Mouse (Mus musculus) neural tube, embryonic 15.5 days (tissue): ENCODE data around the gene Adap1. TPM values are rescaled to one million over a fixed set of nuclear protein-coding genes. Genes with fewer than 3 reads are reported as not detected.

ENCODE experiments used
- ATAC-seq: fragments of 200-750 bp; cut with Nextera tagmentation; 2 replicates; pipeline ENCODE4 v1.8.0; 2017; ENCODE audit warnings: mild to moderate bottlenecking, moderate TSS enrichment, moderate library complexity; ENCODE audit not compliant: low FRiP score
- H3K27ac ChIP-seq: fragments of 300-500 bp; sonication (generic); replicated peaks from 2 replicates; pipeline ENCODE4 v1.5.1; 2015; ENCODE audit warnings: mild to moderate bottlenecking, inconsistent platforms
- H3K27me3 ChIP-seq: fragments of 300-500 bp; sonication (generic); replicated peaks from 2 replicates; pipeline ENCODE4 v1.6.1; 2015; ENCODE audit warnings: inconsistent platforms
- H3K36me3 ChIP-seq: fragments of 300-500 bp; sonication (generic); 2 replicates; pipeline ENCODE4 v1.6.1; 2015; ENCODE audit warnings: inconsistent platforms
- H3K4me1 ChIP-seq: fragments of 300-500 bp; sonication (generic); 2 replicates; pipeline ENCODE4 v1.6.1; 2015; ENCODE audit warnings: inconsistent platforms
- H3K4me2 ChIP-seq: fragments of 300-500 bp; sonication (generic); 2 replicates; pipeline ENCODE4 v1.6.1; 2015; ENCODE audit warnings: inconsistent platforms, mild to moderate bottlenecking, moderate library complexity
- H3K4me3 ChIP-seq: fragments of 300-500 bp; sonication (generic); replicated peaks from 2 replicates; pipeline ENCODE4 v1.5.1; 2015; ENCODE audit warnings: mild to moderate bottlenecking, inconsistent platforms
- H3K9ac ChIP-seq: fragments of 300-500 bp; sonication (generic); replicated peaks from 2 replicates; pipeline ENCODE4 v1.6.1; 2015; ENCODE audit warnings: mild to moderate bottlenecking, inconsistent platforms
- H3K9me3 ChIP-seq: fragments of 300-500 bp; sonication (generic); replicated peaks from 2 replicates; pipeline ENCODE4 v1.6.1; 2016; ENCODE audit warnings: inconsistent platforms
- WGBS: fragments of 180-500 bp; shearing (Covaris S2); methylation state at CpG from one replicate; pipeline ENCODE4 v1.1.7; 2015; ENCODE audit warnings: mixed read lengths; 5-methylcytosine and 5-hydroxymethylcytosine counted together
- polyA plus RNA-seq: library from polyadenylated mRNA; unstranded; fragments of >200 nt; fragmentation: Nextera tagmentation; extraction: Ambion mirVana; gene quantifications from 2 replicates; pipeline ENCODE4 v1.2.1, GENCODE M21; 2015

Adap1 gene
- polyA plus RNA-seq, 1 experiment from 2014 or later = 132 TPM

DNA sequence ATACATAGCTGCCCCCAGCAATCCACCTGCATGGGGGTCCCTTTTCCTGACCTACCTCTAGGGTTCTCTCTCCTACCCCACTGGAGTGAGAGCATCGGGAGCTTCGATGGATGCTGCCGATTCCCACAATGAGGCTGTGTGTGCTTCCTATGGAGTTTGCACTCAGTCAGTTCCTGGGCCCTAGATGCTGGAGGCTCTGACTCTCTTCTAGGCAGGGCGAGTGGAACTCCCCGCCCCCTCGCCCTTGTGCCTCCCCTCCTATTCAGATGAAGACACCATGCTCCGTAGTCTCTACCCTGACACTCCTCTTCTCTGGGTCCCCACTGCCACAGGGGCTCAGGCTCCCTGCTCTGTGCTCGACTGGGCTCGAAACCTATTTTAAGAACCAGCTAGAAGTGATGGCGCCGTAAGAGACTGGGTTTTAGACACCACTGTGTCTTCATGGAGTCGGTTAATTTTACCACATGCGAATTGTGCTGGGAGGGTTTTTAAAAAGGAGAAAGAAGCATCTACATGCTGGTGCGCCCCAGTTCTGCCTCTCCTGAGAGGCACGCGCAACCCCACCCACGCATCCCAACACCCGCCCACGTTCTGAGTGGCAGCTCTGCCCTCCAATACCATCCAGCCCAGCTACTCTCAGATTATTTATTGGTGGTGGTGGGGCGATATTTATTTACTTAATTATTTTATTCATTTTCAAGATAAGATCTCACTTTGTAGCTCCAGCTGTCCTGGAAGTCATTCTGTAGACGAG is 7.5 kb downstream of the Adap1 start:
- ATAC-seq = no peak
- H3K27ac ChIP-seq = no peak overlapping the region
- H3K27me3 ChIP-seq = peaks cover 3% of the 10 kb centered on the region
- peaks cover 5% of the 10 kb centered on the region for H3K4me1 ChIP-seq
- H3K9me3 ChIP-seq = no peaks in the 10 kb centered on the region
- WGBS = 67% methylated on average over 21 of the region's 21 CpGs
- no peak overlapping the region for H3K4me2 ChIP-seq
- H3K9ac ChIP-seq = no peak overlapping the region
- no peaks in the 10 kb centered on the region for H3K36me3 ChIP-seq
- H3K4me3 ChIP-seq = no peak overlapping the region

DNA sequence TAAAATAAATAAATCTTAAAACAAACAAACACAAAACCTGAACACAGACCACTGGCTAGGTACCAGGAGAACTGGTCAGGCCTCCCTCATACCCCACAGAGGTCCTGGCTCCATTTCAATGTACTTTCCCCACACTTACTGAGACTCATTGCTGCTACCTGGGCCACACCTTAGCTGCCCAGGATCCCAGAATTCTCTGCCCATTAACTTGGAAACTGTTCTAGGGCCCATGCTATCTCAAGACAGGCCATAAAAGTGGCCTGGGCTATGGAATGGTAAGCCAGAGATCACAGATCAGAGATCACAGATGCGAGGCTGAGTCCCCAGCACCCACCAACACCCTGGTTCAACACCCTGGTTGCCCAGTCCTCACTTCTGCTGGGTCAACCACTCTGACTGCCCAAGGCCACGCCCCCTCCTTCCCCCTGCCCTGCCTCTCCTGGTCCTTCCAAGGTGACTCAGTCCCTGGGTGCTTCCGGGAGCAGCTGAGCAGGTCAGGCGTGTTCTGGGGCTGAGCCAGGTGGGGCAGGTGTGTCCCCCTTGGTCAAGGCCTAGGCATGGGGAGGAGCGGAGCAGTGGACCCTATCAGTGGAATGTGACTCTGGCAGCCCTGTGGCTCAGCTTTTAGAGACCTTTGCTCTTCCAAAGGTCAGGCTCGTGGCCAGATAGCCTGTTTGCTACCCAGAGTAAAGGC is 8.3 kb downstream of the Adap1 start:
- Histone ChIP-seq H3K4me2 (no peak overlapping the region), H3K27ac (no peak overlapping the region), H3K36me3 (no peaks in the 10 kb centered on the region), H3K4me3 (no peak overlapping the region), H3K4me1 (no peaks in the 10 kb centered on the region), H3K9ac (no peak overlapping the region), H3K9me3 (no peaks in the 10 kb centered on the region), H3K27me3 (no peaks in the 10 kb centered on the region)
- no peak for ATAC-seq
- 84% methylated on average over 6 of the region's 6 CpGs for WGBS

DNA sequence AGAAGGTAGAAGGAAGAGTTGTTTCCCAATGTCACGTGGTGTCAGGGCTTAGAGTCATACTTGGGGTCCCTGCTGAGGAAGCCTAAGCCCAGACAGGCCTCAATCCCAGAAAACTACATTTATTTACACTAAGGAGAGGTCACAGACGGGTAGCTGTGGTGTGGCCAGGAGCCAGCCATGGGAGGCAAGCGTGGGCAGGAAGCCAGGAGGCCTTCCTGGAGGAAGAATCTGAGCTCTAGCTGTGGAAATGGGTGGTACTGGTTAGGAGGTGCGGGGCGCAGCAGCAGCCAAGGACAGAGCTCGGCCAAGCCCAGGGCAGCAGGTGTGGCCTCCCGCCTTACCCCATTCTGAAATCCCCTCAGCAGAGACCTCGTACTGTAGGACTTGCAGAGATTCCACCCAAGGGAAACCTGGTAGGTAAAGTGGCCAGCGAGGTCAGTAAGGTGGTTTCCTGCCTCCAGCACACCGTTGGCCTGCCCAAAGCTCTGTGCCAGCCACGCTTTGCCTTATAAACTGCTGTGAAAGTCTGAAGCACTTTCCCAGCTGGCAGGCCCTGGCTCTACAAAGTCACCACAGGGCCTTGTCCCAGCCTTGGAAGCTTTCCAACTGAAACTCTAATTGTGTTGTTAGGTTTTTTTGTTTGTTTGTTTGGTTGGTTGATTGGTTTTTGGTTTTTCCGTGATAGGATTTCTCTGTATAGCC is 10.3 kb downstream of the Adap1 start:
- Histone ChIP-seq H3K4me3 (no peak overlapping the region), H3K9ac (no peak overlapping the region), H3K4me2 (no peak overlapping the region), H3K4me1 (no peaks in the 10 kb centered on the region), H3K9me3 (no peaks in the 10 kb centered on the region), H3K36me3 (no peaks in the 10 kb centered on the region), H3K27ac (no peak overlapping the region), H3K27me3 (no peaks in the 10 kb centered on the region)
- 83% methylated on average over 12 of the region's 12 CpGs for WGBS
- ATAC-seq = no peak

DNA sequence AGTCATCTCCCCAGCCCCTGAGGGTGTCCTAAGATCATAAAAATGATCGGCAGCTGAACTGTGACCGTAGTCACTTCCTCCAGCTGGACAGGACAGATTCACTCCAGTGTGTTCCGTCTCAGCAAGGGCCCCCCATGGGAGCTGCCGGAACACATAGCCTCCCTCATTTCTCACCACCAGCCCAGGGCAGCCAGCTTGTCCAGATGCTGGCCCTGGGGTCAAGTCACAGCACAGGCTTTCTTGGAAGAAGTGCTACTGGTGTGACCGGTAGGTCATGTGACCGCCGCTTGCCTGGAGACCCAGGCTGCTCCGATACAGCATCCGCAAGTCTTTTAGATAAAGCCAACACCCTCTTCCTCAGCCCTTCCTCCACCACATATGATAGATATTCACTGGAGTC is 11.9 kb downstream of the Adap1 start:
- Histone ChIP-seq H3K36me3 (no peaks in the 10 kb centered on the region), H3K27me3 (no peaks in the 10 kb centered on the region), H3K9ac (no peak overlapping the region), H3K4me1 (no peaks in the 10 kb centered on the region), H3K9me3 (no peaks in the 10 kb centered on the region), H3K4me2 (no peak overlapping the region), H3K4me3 (no peak overlapping the region), H3K27ac (no peak overlapping the region)
- WGBS = 87% methylated on average over 9 of the region's 9 CpGs
- no peak for ATAC-seq

DNA sequence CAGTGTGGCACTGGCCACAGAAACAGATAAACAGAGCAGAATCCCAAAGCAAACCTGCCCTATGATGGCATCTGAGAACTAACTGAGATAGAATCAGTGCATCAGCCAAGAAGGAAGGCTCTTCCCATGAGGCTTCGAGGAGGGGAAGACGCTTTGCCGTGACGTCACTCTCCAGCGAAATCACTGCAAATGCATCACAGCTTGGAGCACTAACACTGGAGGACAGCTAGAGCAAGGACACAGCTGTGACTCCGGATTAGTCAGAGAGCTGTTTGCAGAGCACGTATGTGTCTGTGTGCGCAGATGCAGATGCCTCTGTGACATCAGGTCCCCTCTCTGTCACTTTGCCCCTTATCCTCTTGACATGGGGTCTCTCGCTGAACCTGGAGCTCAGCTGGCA is 13.6 kb downstream of the Adap1 start:
- Histone ChIP-seq H3K9ac (no peak overlapping the region), H3K27me3 (no peaks in the 10 kb centered on the region), H3K27ac (no peak overlapping the region), H3K9me3 (no peaks in the 10 kb centered on the region), H3K4me3 (no peak overlapping the region), H3K36me3 (peaks cover 4% of the 10 kb centered on the region; the same call in 1 of the 2 replicates), H3K4me1 (no peaks in the 10 kb centered on the region), H3K4me2 (no peak overlapping the region)
- 92% methylated on average over 9 of the region's 9 CpGs for WGBS
- no peak for ATAC-seq

DNA sequence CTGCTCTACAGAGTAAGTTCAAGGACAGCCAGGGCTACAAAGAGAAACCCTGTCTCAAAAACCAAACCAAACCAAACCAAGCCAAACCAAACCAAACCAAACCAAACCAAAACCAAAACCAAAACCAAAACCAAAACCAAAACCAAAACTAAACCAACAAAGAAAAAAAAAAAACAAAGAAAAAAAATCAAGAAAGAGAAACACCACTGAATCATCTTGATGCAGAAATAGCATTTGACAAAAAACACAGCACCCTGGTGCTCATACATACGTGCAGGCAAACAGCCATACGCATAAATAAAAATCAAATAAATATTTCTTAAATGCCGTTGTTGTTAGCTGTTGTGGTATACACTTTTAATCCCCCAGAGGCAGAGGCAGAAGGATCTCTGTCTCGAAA is 14.9 kb downstream of the Adap1 start:
- H3K27me3 ChIP-seq = no peaks in the 10 kb centered on the region
- H3K4me3 ChIP-seq = no peak overlapping the region
- no peak overlapping the region for H3K4me2 ChIP-seq
- H3K27ac ChIP-seq = no peak overlapping the region
- H3K4me1 ChIP-seq = no peaks in the 10 kb centered on the region
- no peaks in the 10 kb centered on the region for H3K9me3 ChIP-seq
- H3K9ac ChIP-seq = no peak overlapping the region
- H3K36me3 ChIP-seq = peaks cover 5% of the 10 kb centered on the region; the same call in 1 of the 2 replicates
- WGBS = 85% methylated on average over 4 of the region's 4 CpGs
- no peak for ATAC-seq

DNA sequence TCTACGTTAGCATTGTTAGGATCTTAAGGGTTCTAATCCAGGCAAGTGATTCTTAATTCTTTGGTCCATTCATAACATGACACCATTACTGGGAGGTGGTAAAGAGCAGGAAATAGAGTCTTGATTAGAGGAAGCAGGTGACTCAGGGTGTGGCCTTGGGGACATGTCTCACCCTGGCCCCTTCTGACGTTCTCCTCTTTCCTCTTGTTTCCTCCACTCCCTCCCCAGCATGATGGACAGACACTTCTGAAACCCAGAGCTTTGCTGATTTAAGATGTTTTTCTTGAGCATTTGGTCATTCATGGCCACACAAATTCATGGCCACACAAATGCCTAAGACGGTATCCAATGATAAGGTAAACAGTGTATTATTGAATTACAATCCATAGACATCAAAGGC is 15.5 kb downstream of the Adap1 start:
- no peaks in the 10 kb centered on the region for H3K4me1 ChIP-seq
- H3K27me3 ChIP-seq = no peaks in the 10 kb centered on the region
- H3K9me3 ChIP-seq = no peaks in the 10 kb centered on the region
- ATAC-seq = no peak
- no peak overlapping the region for H3K4me3 ChIP-seq
- 88% methylated on average over 3 of the region's 3 CpGs for WGBS
- H3K27ac ChIP-seq = no peak overlapping the region
- H3K9ac ChIP-seq = no peak overlapping the region
- peaks cover 9% of the 10 kb centered on the region; the same call in 1 of the 2 replicates for H3K36me3 ChIP-seq
- H3K4me2 ChIP-seq = no peak overlapping the region

DNA sequence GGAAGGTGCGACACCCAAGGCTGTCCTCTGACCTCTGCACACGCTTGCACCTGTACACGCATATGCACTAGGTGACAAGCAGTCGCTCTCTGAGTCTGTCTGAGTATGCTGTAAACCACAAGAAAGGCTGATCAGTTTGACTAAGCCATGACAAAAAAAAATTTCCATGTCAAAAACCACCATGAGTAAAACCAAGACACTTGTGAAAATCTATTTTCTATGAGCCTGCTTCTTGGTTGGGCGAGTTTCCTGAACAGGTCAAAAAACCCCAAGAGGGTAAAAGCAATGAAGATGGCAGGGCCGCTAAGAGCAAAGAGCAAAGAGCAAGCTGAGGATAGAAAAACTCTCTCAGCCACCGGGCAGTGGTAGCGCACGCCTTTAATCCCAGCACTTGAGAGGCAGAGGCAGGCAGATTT is 21.8 kb downstream of the Adap1 start:
- H3K9me3 ChIP-seq = no peaks in the 10 kb centered on the region
- peaks cover 9% of the 10 kb centered on the region; the same call in 1 of the 2 replicates for H3K36me3 ChIP-seq
- no peaks in the 10 kb centered on the region for H3K27me3 ChIP-seq
- H3K27ac ChIP-seq = no peak overlapping the region
- no peak for ATAC-seq
- no peak overlapping the region for H3K9ac ChIP-seq
- no peak overlapping the region for H3K4me2 ChIP-seq
- no peak overlapping the region for H3K4me3 ChIP-seq
- no peaks in the 10 kb centered on the region for H3K4me1 ChIP-seq
- WGBS = 89% methylated on average over 9 of the region's 9 CpGs

DNA sequence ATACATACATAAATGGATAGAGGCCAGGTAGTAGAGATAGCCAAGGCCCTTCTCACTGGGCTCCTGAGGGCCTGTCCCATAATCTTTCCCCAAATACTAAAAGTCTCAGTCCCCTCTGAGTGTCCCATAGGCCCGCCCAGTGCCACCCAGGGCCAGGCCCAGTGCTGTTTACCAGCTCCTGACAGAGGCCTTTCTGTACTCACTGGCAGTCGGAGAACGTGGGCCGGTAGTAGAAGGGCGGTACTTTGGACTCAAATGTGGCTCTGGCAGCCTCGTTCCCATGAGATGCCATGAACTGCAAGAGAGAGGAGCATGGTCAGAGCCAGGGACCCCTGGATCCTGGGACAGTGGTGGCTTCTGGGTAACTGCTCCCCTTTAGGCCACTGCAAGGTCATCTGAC is 23.3 kb downstream of the Adap1 start:
- Histone ChIP-seq H3K9ac (no peak overlapping the region), H3K4me2 (no peak overlapping the region), H3K27me3 (no peaks in the 10 kb centered on the region), H3K27ac (no peak overlapping the region), H3K4me1 (no peaks in the 10 kb centered on the region), H3K36me3 (peaks cover 4% of the 10 kb centered on the region; the same call in 1 of the 2 replicates), H3K4me3 (no peak overlapping the region), H3K9me3 (no peaks in the 10 kb centered on the region)
- no peak for ATAC-seq
- 86% methylated on average over 6 of the region's 6 CpGs for WGBS

DNA sequence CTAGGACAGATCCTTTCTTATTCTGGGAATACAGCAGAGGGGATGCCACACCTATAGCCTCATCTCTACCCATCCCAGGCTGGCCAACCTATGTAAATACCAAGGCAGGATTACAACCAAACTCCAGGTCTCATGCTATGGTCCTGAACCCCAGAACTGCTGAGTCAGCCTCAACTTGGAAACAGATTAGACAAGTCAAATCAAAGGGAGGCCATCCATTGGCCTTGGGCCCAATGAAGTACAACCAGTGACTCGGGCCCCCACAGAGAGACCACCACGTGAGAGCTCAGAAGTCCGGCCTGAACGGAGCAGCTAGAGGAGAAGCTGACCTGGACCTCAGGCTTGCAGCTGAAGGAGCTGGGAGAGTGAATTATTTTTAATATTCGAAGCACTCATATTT is 27.7 kb downstream of the Adap1 start:
- no peaks in the 10 kb centered on the region for H3K4me1 ChIP-seq
- WGBS = 84% methylated on average over 5 of the region's 5 CpGs
- no peak for ATAC-seq

DNA sequence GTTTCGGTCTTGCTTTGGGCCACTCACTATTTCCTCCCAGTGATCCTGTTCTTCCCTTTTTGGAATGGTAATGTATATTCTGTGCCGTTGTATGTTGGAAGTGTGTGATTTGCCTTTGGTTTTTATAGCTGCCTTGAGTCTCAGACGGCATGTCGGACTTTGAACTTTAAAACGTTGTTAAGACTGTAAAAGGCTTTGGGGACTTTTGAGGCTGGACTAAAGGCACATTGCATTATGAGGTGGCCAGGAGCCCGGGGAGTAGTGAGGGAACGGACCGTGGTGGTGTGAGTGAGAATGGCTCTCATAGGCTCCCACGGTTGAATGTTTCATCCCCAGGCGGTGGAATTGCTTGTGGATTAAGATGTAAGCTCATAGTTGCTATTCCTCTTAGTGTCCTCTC is 28.3 kb downstream of the Adap1 start:
- Histone ChIP-seq H3K9ac (no peak overlapping the region), H3K4me2 (no peak overlapping the region), H3K4me1 (no peaks in the 10 kb centered on the region), H3K9me3 (0 out of 2 replicates have a peak, but pooled peaks cover 2% of the 10 kb centered on the region), H3K4me3 (no peak overlapping the region), H3K27me3 (no peaks in the 10 kb centered on the region), H3K27ac (no peak overlapping the region), H3K36me3 (peaks cover 16% of the 10 kb centered on the region)
- WGBS = 89% methylated on average over 10 of the region's 10 CpGs
- ATAC-seq = no peak

More for the DNA sequence above, 27.7 kb downstream of the Adap1 start:
- Histone ChIP-seq H3K9me3 (0 out of 2 replicates have a peak, but pooled peaks cover 2% of the 10 kb centered on the region), H3K36me3 (peaks cover 16% of the 10 kb centered on the region), H3K4me2 (no peak overlapping the region), H3K27me3 (no peaks in the 10 kb centered on the region), H3K27ac (no peak overlapping the region), H3K4me3 (no peak overlapping the region), H3K9ac (no peak overlapping the region)
